Mouse (Mus musculus) cerebellum, adult 9-11 months (tissue): ENCODE measurements around the gene Dync2li1.

Source experiments
- DNase-seq: peaks from one replicate; pipeline ENCODE4 v3.0.0; 2022

The Dync2li1 gene

GRCm38 (mm10) chr17:84626276-84626856, at the start of gene Dync2li1:
Dync2li1 (plus strand) TSS chr17:84626496.
- DNase-seq = peak; percentile 93

- DNase-seq = no peak
Measured at GRCm38 (mm10) chr17:84576621-84577293, 49.5 kb upstream of the Dync2li1 start.

GRCm38 (mm10) chr17:84579249-84579648, 47.0 kb upstream of the Dync2li1 start:
- DNase-seq = no peak

GRCm38 (mm10) chr17:84579817-84580216, 46.5 kb upstream of the Dync2li1 start:
- no peak for DNase-seq

GRCm38 (mm10) chr17:84580821-84581220, 45.5 kb upstream of the Dync2li1 start:
- DNase-seq = no peak

- DNase-seq = no peak
Measured at GRCm38 (mm10) chr17:84581740-84582414, 44.4 kb upstream of the Dync2li1 start.

GRCm38 (mm10) chr17:84584107-84584506, 42.2 kb upstream of the Dync2li1 start:
- DNase-seq = no peak

GRCm38 (mm10) chr17:84585104-84585503, 41.2 kb upstream of the Dync2li1 start:
- DNase-seq = no peak

- DNase-seq = no peak
Measured at GRCm38 (mm10) chr17:84590065-84590464, 36.2 kb upstream of the Dync2li1 start.

GRCm38 (mm10) chr17:84591431-84592150, 34.7 kb upstream of the Dync2li1 start:
- no peak for DNase-seq

GRCm38 (mm10) chr17:84596015-84596441, 30.3 kb upstream of the Dync2li1 start:
- DNase-seq = no peak

GRCm38 (mm10) chr17:84596501-84596900, 29.8 kb upstream of the Dync2li1 start:
- DNase-seq = no peak

- DNase-seq = no peak
Measured at GRCm38 (mm10) chr17:84597859-84598258, 28.4 kb upstream of the Dync2li1 start.

- DNase-seq = no peak
Measured at GRCm38 (mm10) chr17:84598928-84599327, 27.4 kb upstream of the Dync2li1 start.

- DNase-seq = no peak
Measured at GRCm38 (mm10) chr17:84600051-84600983, 26.0 kb upstream of the Dync2li1 start.

GRCm38 (mm10) chr17:84601805-84602204, 24.5 kb upstream of the Dync2li1 start:
- DNase-seq = peak; percentile 71

GRCm38 (mm10) chr17:84603202-84603627, 23.1 kb upstream of the Dync2li1 start:
- no peak for DNase-seq

GRCm38 (mm10) chr17:84603709-84604420, 22.4 kb upstream of the Dync2li1 start:
- no peak for DNase-seq

GRCm38 (mm10) chr17:84606976-84607375, 19.3 kb upstream of the Dync2li1 start:
- DNase-seq = no peak

- DNase-seq = no peak
Measured at GRCm38 (mm10) chr17:84607617-84608016, 18.7 kb upstream of the Dync2li1 start.

GRCm38 (mm10) chr17:84608606-84609005, 17.7 kb upstream of the Dync2li1 start:
- no peak for DNase-seq

GRCm38 (mm10) chr17:84611500-84611899, 14.8 kb upstream of the Dync2li1 start:
- DNase-seq = no peak
